Mouse (Mus musculus) cerebellum, adult 2 months (tissue): ENCODE results near the gene Trappc11.

ENCODE experiments used
- CTCF ChIP-seq: fragments of 200-500 bp; IDR thresholded peaks from 2 replicates; pipeline ENCODE4 v1.5.1; 2011; ENCODE audit warnings: low read depth, mild to moderate bottlenecking, control low read depth, low read length, moderate library complexity, borderline replicate concordance; ENCODE audit not compliant: insufficient read depth
- POLR2A ChIP-seq: fragments of 200-500 bp; IDR thresholded peaks from 2 replicates; pipeline ENCODE4 v1.6.1; 2011; ENCODE audit warnings: low read length, control low read depth, borderline replicate concordance; ENCODE audit not compliant: insufficient read depth

DNA sequence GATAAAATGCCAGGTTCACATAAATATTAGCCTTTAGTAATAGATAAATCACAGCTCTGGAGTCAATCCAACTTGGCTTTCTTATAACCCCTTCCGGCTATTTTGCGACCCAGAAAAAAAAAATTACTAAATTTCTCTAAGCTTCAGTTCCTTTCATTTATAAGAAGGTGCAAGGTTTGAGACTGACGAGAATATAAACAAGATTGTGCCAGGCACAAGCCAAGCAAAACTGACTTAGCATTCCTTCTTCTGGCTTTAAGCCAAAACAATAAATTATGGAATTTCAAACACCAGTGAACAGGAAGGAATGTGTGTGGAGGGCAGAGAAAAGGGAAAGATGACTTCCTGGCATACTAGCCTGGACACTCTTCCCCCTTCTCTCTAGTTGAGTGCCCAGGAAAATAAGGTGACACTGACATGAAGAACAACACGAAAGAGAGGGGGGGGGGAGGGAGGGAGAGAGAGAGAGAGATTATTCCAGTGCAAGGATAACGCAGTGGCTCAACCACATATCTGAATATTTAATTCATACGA lies 74.0 kb downstream of the Trappc11 start:
- no peak for TF ChIP-seq CTCF
- no peak for TF ChIP-seq POLR2A
